Mouse (Mus musculus): ENCODE measurements around the gene Coro6.

Coro6 gene

DNA sequence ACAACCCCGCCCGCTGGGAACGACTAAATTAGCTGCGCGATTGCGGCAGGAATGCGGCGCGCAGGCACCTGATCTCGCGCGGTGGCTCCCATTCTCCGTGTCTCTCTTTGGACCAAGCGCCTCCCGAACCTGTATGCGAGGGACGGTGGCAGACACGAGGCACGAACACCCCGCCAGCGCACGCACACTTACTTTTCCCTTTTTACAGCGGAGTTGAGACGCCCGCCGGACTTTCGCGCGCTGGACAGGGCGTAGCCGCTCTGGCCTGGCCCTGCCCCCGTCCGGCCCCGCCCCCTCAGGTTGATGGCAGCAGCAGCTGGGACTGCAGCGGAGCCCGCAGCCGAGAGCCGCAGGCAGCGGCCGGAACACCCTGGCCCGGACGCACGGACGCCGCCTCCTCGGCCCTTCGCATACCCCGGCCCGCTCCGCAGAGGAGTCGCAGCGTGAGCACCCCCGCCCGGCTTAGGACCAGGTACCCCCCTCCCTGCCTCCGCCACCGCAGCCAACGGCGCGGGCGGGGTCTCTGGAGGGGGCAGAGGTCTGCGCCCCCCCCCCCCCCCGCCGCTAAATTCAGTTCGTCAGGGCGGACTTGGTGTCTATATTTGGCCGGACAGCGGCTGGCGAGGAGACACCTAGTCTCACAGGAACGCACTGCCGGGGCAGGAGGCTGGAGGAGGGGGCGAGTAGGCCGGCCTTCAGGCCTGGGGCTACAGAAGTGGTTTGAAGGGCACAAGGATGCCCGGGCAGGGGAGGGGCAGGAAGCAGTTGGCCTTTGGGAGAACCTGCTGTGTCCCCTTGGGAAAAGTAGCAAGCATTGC lies at the start of gene Coro6:
Gene Coro6 (plus strand): TSS at position 129 of the 818 bp plus-strand sequence.
- in situ Hi-C loops (cut with MboI; ENCODE audit: low pct_unique_long_range_greater_than_20kb in 1 of 2, low sequenced_read_pairs in 2 of 2, unreplicated experiment in 1 of 2) = no loop called here

DNA sequence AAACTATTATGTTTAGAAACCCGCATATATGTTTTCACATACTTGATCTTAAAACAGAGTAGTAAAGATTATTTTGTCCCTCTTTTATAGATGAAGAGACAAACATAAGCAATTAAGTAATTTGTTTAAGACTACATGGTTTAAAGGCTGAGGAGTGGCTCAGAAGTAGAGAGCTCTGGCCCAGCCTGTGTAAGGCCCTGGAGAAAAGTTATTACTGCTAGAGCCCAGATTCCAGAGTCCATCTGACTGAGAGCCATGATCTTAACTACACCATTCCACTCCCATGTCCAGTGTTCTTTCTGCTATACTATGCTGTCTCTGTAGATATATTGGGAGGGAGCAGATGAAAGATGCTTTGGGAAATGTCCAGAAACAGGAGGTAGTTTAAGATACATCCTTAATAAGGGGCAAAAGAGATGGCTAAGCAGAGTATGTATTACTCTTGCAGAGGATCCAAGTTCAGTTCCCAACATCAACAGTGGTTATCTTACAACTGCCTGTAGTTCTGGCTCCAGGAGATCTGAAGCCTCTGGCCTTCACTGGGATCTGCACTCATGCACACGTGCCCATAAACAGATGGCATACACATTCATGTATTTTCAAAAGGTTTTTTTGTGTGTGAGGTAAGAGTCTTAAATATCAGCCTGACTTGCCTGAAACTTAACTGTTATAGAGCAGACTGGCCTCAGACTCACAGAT lies 47.9 kb upstream of the Coro6 start:
- in situ Hi-C loops (cut with MboI; ENCODE audit: low pct_unique_long_range_greater_than_20kb in 1 of 2, low sequenced_read_pairs in 2 of 2, unreplicated experiment in 1 of 2) = no loop called here

DNA sequence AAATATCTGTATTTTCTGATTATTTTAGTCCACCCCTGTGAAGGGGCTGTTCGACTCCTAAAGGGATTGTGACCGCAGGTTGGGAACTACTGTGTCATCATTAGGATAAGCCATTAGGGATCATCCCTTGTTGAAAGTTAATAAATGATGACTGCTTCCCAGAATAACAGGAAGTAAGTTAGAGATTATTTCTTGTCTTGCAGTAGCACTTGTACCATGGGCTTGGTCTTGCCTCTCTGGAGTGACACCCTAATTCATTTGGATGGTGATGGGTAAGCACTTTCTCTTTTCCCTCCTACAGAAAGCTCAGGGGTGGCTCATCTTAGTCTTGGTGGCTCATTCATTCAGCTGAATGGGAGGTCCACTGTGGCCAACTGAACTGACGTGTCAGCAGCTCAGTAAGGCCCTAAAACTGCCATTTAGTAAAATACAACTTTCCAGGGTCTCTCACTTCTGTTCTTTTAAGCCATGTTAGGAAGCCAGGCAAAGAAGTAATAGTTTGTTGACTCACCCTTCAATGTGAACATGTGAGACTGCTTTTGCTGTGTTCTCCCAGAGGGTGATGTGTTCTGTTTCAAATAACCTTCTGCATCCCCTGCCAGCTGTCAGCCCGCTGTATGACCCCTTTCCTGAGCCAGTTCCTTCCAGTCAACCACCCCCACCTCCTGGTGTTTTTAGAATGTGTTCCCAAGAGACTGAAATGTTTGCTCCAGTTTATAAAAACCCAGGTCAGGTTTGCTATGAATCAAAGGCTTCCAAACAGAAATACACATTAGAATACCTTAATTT lies 45.8 kb upstream of the Coro6 start:
- in situ Hi-C loops (cut with MboI; ENCODE audit: low pct_unique_long_range_greater_than_20kb in 1 of 2, low sequenced_read_pairs in 2 of 2, unreplicated experiment in 1 of 2) = no loop called here

DNA sequence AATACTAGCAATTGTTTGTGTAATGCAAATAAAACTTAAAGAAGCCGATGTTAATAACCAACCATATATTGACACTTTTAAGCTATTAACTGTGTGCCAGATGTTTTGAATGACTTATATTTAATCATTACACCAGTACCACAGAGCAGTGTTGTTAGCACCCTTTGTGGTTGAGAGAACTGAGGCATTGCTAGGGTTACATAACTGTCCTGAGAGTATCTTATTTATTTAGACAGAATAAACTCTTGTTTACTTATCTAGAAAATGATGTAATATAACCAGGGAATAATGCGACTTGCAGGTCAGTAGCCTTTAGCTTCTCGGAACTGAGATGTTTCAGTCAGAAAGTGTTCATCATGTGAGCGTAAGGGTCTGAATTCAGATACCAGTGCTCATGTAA lies 44.2 kb upstream of the Coro6 start:
- in situ Hi-C loops (cut with MboI; ENCODE audit: low pct_unique_long_range_greater_than_20kb in 1 of 2, low sequenced_read_pairs in 2 of 2, unreplicated experiment in 1 of 2) = no loop called here

DNA sequence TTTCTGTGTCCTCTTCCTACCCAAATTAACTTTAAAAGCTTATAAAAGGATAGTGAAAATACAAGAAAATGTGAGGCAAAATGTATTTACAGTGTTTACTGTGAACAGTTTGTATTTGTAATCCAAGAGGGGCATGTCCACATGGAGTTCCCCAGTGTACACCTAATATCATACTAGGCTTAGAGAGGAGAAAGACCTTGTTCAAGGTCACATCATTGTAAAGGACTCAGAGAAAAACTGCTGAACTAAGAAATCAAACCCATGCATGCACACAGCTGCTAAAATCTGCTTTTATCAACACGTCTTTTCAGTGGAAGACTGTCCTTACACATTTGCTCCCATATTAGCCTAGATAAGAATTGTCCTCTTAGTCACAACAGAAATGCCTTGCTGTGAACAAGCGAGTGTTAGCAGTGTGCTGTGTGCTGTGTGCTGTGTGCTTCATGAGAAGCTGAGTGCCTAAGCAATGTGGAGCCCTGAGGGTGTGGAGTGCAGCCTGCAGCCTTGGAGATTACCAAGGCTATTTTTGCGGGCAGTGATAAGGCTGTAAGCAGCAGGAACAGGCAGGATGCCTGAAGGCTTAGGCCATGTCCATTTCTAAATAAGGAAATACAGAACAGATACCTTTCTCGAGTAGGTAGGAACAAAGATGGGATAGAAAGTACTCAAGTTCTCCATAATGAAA lies 38.9 kb upstream of the Coro6 start:
- in situ Hi-C loops (cut with MboI; ENCODE audit: low pct_unique_long_range_greater_than_20kb in 1 of 2, low sequenced_read_pairs in 2 of 2, unreplicated experiment in 1 of 2) = no loop called here

DNA sequence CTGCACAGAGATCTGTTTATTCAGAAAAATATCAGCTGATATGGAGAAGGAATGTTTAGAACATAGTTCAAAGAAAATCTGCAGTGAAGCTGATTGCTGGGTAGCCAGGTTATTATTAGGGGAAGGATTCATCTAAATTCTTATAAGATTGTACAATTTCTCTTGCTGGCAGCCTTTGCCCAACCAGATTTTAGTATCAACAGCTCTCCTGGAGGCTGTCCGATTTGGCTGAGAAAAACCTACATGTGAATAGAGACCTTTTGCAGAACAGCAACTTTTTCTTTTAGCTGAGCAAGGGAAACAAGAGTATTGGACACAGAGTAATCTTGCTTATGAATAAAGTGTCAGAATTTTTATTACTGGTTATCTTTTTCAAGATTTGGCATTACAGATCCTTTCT lies 33.8 kb upstream of the Coro6 start:
- in situ Hi-C loops (cut with MboI; ENCODE audit: low pct_unique_long_range_greater_than_20kb in 1 of 2, low sequenced_read_pairs in 2 of 2, unreplicated experiment in 1 of 2) = no loop called here

DNA sequence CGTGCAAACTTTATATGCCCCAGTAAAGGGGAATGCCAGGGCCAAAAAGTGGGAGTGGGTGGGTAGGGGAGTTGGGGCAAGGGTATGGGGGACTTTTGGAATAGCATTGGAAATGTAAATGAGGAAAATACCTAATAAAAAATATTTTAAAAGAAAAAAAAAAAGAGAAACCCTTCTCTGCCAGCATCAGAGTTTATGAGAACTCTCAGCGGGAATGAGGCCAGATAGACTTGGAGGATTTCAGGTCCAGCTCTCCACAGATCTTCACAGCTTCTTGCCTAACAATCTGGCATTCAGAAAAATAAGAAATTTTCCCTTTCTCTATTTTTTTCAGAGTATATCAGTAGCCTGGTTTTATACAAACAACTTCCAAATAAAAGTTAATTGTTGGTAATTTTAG lies 25.2 kb upstream of the Coro6 start:
- in situ Hi-C loops (cut with MboI; ENCODE audit: low pct_unique_long_range_greater_than_20kb in 1 of 2, low sequenced_read_pairs in 2 of 2, unreplicated experiment in 1 of 2) = no loop called here

DNA sequence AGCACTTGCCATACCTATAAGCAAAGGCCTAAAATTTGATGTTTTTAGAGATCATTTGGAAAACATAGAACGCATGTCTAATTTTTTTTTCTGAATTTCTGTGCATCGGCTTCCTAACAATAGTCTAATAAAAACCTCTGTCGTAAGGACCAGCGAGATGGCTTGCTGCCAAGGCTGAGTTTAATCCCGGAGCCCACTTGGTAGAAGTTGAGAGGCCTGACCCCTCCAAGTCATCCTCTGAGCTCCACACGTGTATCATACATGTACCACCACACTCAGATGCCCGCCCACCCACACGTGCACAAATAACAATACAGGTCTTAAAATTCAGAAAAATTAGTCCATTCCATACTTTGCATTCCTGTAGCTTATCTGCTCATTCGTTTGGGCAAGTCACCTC lies 22.1 kb upstream of the Coro6 start:
- in situ Hi-C loops (cut with MboI; ENCODE audit: low pct_unique_long_range_greater_than_20kb in 1 of 2, low sequenced_read_pairs in 2 of 2, unreplicated experiment in 1 of 2) = loop anchor here in 1 of 2 experiments (10.0 kb wide), 1 partner anchor 345 kb away; no protein-coding TSS in a partner anchor

DNA sequence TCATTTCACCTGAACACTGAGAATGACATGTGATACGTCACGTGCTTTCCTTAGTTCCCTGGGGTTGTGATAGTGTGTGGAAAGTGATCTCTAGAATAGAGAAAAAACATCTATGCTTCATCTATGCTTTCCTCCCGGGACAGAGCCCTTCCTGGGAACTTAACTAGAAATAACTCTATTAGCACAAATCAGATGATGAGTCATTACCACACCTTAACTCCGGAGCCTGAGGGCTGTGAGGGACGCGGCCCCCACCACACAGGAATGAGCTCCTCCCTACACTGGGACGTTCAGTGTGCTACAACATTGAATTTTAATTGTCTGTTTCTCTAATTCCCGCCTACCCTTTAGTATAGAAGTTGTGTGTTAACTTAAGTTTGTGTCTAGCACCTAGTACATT lies 21.2 kb upstream of the Coro6 start:
- in situ Hi-C loops (cut with MboI; ENCODE audit: low pct_unique_long_range_greater_than_20kb in 1 of 2, low sequenced_read_pairs in 2 of 2, unreplicated experiment in 1 of 2) = loop anchor here in 1 of 2 experiments (10.0 kb wide), 1 partner anchor 346 kb away; no protein-coding TSS in a partner anchor

DNA sequence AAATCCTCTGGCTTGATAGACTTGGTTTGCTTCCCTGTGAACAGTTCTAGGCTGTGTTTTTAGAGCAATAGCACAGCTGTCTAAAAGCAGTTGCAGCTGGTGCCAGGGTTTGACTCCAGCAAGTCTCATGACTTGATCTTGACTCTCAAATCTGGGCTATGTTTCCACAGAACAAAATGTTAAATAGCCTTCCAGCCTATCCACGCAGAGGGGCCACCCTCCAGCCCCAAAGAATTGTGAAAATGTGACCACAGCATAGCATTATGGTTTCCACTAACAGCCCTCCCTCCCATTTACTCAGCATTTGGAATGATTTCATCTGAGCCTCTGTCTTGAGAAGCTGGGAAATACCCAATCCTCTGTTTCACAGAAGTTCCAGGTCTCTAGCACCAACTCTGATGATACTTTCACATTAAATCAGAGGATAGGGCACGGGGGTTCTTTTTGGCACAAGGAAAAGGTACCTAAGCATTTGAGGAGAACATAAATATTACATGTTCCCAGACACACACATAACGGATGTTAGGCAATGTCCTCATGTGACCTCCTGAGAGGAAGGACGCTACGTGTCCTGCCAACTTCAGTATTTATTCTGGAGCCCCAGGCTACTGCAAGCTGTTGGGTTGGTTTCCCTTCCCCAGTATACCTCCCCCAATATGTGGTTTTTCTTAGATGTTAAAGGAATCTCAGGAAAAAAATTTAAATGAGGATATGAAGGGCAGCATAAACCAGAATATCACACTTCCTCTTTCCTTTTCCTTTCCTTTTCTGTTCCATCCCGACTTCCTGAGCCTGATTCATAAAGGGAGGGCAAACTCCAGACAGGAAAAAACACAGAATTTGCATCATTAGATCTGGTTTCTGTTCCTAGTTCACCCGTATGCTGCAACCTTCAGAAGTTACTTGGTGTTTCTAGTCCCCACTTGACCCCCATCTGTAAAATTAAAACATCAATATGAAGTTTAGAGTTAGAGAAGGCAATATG lies 19.7 kb upstream of the Coro6 start:
- in situ Hi-C loops (cut with MboI; ENCODE audit: low pct_unique_long_range_greater_than_20kb in 1 of 2, low sequenced_read_pairs in 2 of 2, unreplicated experiment in 1 of 2) = loop anchor here in 1 of 2 experiments (10.0 kb wide), 1 partner anchor 348 kb away; no protein-coding TSS in a partner anchor

DNA sequence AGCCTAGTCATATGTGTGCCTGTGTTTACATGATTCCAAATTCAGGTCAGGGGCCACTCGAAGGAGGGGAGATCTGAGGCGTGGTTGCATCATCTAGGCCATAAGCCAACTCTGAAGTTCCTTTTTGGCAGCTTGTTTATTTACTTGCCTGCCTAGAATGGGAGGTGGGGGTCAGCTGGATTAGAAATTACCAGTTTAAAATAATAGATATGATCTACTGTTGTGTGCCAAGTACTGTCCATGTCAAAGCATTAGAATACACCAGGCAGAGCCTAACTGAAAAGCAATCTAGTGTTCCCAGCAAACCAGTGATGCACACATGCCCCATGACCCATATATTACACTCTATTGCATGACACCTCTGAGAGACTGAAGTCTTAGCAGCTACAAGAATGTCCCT lies 17.3 kb upstream of the Coro6 start:
- in situ Hi-C loops (cut with MboI; ENCODE audit: low pct_unique_long_range_greater_than_20kb in 1 of 2, low sequenced_read_pairs in 2 of 2, unreplicated experiment in 1 of 2) = loop anchor here in 1 of 2 experiments (10.0 kb wide), 1 partner anchor 350 kb away; no protein-coding TSS in a partner anchor

DNA sequence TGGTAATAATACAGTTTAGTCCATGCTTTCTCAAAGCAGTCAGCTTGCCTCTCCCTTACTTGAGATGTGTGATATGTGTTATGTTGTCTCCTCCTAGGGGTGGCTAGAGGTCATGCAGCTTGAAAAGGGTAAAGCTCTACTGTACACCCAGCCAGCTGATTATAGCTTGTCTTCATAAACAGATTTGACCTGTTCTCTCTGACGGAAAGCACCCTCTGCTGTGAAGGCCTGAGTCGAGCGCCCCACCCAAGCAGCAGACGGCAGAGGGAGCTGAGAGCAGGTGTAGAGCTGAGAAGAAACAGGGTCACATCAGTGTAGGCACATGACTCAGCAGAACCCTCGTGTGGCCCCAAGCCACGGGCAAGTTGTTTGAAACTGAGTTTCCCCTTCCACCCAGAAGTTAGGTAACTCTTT lies 15.6 kb upstream of the Coro6 start:
- in situ Hi-C loops (cut with MboI; ENCODE audit: low pct_unique_long_range_greater_than_20kb in 1 of 2, low sequenced_read_pairs in 2 of 2, unreplicated experiment in 1 of 2) = loop anchor here in 1 of 2 experiments (10.0 kb wide), 1 partner anchor 352 kb away; no protein-coding TSS in a partner anchor

DNA sequence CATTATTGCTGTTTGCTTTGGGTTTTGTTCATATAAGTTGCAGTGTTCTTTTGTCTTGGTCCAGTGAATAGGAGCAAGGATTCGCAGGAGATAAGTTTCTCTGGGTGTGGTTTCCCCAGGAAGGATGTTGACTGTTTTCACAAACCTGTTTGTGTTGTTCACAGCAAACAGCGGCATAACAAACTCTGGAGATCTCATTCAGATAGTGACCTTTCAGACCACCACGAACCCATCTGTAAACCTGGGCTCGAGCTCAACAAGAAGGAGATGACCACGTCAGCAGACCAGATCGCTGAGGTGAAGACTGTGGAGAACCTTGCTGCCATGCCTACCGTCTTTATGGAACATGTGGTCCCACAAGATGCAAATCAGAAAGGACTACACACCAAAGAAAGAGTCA lies 13.0 kb upstream of the Coro6 start:
- in situ Hi-C loops (cut with MboI; ENCODE audit: low pct_unique_long_range_greater_than_20kb in 1 of 2, low sequenced_read_pairs in 2 of 2, unreplicated experiment in 1 of 2) = loop anchor here in 1 of 2 experiments (10.0 kb wide), 1 partner anchor 354 kb away; no protein-coding TSS in a partner anchor

DNA sequence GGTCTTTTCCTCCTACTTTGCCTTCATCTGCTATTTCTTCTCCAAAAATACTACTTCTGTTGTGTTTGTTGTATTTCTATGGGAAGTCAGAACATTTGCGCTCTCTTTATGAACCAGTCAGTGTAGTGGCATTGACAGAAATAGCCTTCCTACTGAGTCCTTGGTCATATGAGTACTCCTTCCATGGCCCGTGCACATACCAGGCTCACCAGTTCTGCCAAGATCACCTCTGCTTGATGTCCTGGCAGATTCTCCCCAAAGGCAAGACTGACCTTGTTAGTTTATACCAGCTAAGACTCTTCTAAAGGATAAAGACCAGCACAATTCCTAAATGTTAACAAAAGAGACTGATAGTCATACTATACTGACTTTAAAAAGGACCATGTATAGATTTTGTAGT lies 10.5 kb upstream of the Coro6 start:
- in situ Hi-C loops (cut with MboI; ENCODE audit: low pct_unique_long_range_greater_than_20kb in 1 of 2, low sequenced_read_pairs in 2 of 2, unreplicated experiment in 1 of 2) = no loop called here

DNA sequence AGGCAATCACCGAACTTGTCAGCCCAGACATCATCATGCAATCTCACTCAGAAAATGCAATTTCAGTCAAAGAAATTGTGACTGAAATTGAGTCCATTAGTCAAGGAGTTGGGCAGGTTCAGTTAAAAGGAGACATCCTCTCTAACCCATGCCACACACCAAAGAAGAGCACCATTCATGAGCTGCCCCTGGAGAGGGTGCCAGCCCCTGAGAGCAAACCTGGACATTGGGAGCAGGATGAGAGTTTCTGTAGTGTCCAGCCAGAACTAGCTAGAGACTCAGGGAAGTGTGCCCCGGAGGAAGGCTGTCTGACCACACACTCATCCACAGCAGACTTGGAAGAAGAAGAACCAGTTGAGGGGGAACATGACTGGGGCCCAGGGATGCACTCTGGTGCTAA lies 8.8 kb upstream of the Coro6 start:
- in situ Hi-C loops (cut with MboI; ENCODE audit: low pct_unique_long_range_greater_than_20kb in 1 of 2, low sequenced_read_pairs in 2 of 2, unreplicated experiment in 1 of 2) = no loop called here

DNA sequence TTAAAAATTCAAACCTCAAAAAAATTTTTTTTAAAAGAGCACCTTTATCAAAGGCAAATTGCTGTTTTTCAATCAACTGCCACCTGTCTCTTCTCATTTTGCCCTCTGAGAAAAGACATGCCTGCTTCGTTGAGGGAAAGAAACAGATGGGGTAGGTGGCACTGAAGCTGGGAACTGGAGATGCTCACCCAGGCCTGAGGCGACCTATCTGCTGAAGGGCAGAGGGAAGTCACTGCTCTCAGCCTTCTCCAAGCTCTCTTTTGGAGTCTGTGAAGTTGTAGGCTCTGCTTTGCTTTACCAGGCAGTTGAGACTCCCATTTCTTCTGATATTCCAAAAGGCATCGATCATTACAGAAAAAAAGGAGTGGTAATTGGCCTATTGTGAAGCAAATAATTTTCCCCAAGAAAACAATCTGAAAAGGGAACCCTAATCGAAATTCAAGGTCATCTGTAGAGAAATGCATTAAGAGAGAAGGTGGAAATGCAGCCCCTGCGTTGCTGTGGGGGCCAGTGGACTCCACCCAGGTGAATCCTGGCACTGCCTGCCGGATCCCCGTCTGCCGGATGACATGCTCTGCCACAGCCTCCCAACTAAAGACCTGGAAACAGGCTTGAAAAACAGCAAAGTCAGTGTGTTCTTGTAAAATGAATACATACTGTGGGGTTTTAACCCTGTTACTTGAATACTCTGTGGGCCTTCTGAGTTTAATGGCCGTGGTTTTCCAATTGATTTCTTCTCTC lies 6.3 kb upstream of the Coro6 start:
- in situ Hi-C loops (cut with MboI; ENCODE audit: low pct_unique_long_range_greater_than_20kb in 1 of 2, low sequenced_read_pairs in 2 of 2, unreplicated experiment in 1 of 2) = no loop called here

DNA sequence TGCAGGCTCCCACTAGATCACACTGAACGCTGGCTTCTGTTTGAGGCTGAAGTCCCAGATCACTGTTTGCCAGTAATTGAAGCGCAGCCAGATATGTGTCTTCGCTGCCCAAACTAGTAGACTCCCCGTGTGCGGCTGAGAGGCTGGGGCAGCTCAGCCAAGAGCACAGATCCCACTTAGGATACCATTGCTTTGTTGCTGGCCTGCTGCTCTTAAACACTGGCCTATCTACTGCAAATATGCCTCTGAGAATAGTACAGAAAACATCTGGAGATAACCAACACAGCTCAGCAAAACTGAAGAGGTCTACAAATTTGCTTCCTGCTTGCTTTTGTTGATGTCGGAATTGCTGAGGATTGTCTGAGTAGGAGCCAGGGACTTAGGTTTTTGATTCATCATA lies 5.3 kb upstream of the Coro6 start:
- in situ Hi-C loops (cut with MboI; ENCODE audit: low pct_unique_long_range_greater_than_20kb in 1 of 2, low sequenced_read_pairs in 2 of 2, unreplicated experiment in 1 of 2) = no loop called here
